In genomic region chr11:99276786-99277185, GRCm38 (mm10) we compare ENCODE assay signal across 20 mouse cellular contexts. TPM values are rescaled to one million over a fixed set of nuclear protein-coding genes. Genes with fewer than 3 reads are reported as not detected.
DNase-seq lines count a peak whose midpoint lies in the region; ATAC-seq and TF ChIP-seq lines count a peak whose summit lies in the region.
"Had no signal": no experiment of that assay in that cellular context is flagged by ENCODE, and none has a peak within 500 bp of the region (broad histone marks: within the 10 kb centered on the region; RNA-seq: fewer than 3 reads in every experiment).

No protein-coding gene starts in this region.

- peak; percentile 8 for DNase-seq in NIH3T3 (ENCODE audit: low read depth)
- peak; percentile 8 for DNase-seq in brain, embryonic 14.5 days (ENCODE audit: low read depth)
- peak; percentile 10 for DNase-seq in limb, embryonic 14.5 days (ENCODE audit: low spot score)
- DNase-seq: adrenal gland, adult 8-10 months; adrenal gland, postnatal 36 days; cerebellum, adult 11-12 months; cerebellum, adult 9-10 months; gastrocnemius, postnatal 10 days; heart, adult 2 months had no signal

- TF ChIP-seq CTCF in brain, embryonic 14.5 days (IDR thresholded peaks at IDR 0.05; ENCODE audit: borderline replicate concordance, extremely low read depth, insufficient read depth, insufficient read length): no peak

- H3K36me3 ChIP-seq in embryonic facial prominence, embryonic 13.5 days: no peaks in the 10 kb centered on the region
- H3K36me3 ChIP-seq in limb, embryonic 14.5 days (ENCODE audit: control insufficient read depth, insufficient read depth, low read length): no peaks in the 10 kb centered on the region
- H3K36me3 ChIP-seq in neural tube, embryonic 15.5 days: no peaks in the 10 kb centered on the region
- H3K36me3 ChIP-seq: forebrain, embryonic 10.5 days; forebrain, embryonic 15.5 days; heart, embryonic 12.5 days; hindbrain, embryonic 10.5 days; intestine, embryonic 15.5 days had no signal

- 0 out of 2 replicates have a peak, but pooled peaks cover 4% of the 10 kb centered on the region for H3K4me1 ChIP-seq in embryonic facial prominence, embryonic 13.5 days
- peaks cover 5% of the 10 kb centered on the region; the same call in 1 of the 2 replicates for H3K4me1 ChIP-seq in limb, embryonic 14.5 days (ENCODE audit: control insufficient read depth, insufficient read depth, low read length)
- H3K4me1 ChIP-seq in neural tube, embryonic 15.5 days: no peaks in the 10 kb centered on the region
- H3K4me1 ChIP-seq: forebrain, embryonic 10.5 days; forebrain, embryonic 15.5 days; heart, embryonic 12.5 days; intestine, embryonic 15.5 days had no signal

- H3K4me2 ChIP-seq in embryonic facial prominence, embryonic 13.5 days: no peak overlapping the region
- no peak overlapping the region for H3K4me2 ChIP-seq in limb, embryonic 14.5 days (replicated peaks; ENCODE audit: low read depth, low read length, severe bottlenecking)
- no peak overlapping the region for H3K4me2 ChIP-seq in neural tube, embryonic 15.5 days
- H3K4me2 ChIP-seq: forebrain, embryonic 15.5 days; heart, embryonic 12.5 days; hindbrain, embryonic 14.5 days; intestine, embryonic 15.5 days had no signal

- no peaks in the 10 kb centered on the region for H3K27me3 ChIP-seq in embryonic facial prominence, embryonic 13.5 days
- H3K27me3 ChIP-seq in limb, embryonic 14.5 days (ENCODE audit: control insufficient read depth, insufficient read depth, low read length): no peaks in the 10 kb centered on the region
- H3K27me3 ChIP-seq in neural tube, embryonic 15.5 days (replicated peaks): no peaks in the 10 kb centered on the region
- H3K27me3 ChIP-seq: forebrain, embryonic 15.5 days; intestine, embryonic 15.5 days had no signal

- no peak for ATAC-seq in embryonic facial prominence, embryonic 13.5 days (ENCODE audit: insufficient number of reproducible peaks, insufficient read depth, low FRiP score, low TSS enrichment, low read depth)
- no peak for ATAC-seq in limb, embryonic 14.5 days (ENCODE audit: low FRiP score, low read depth)
- no peak for ATAC-seq in cerebellum, adult (ENCODE audit: insufficient number of reproducible peaks, low FRiP score, low TSS enrichment)
- ATAC-seq in neural tube, embryonic 15.5 days (ENCODE audit: low FRiP score): no peak
- ATAC-seq: forebrain, embryonic 15.5 days; intestine, embryonic 15.5 days had no signal

- no peak overlapping the region for H3K9ac ChIP-seq in embryonic facial prominence, embryonic 13.5 days
- no peak overlapping the region for H3K9ac ChIP-seq in limb, embryonic 14.5 days (ENCODE audit: low read depth, low read length, severe bottlenecking)
- H3K9ac ChIP-seq in neural tube, embryonic 15.5 days (replicated peaks): no peak overlapping the region
- H3K9ac ChIP-seq: forebrain, embryonic 15.5 days; heart, embryonic 12.5 days; hindbrain, embryonic 14.5 days; intestine, embryonic 15.5 days had no signal

- TF ChIP-seq POLR2A in brain, embryonic 14.5 days (IDR thresholded peaks at IDR 0.05; ENCODE audit: borderline replicate concordance, extremely low read depth, insufficient read depth, insufficient read length, poor library complexity, severe bottlenecking): no peak
- no peak for TF ChIP-seq POLR2A in limb, embryonic 14.5 days (IDR thresholded peaks at IDR 0.05; ENCODE audit: borderline replicate concordance, extremely low read depth, insufficient read depth, insufficient read length)

- no peak overlapping the region for H3K4me3 ChIP-seq in embryonic facial prominence, embryonic 13.5 days
- H3K4me3 ChIP-seq in limb, embryonic 14.5 days (replicated peaks; ENCODE audit: low read length): no peak overlapping the region
- no peak overlapping the region for H3K4me3 ChIP-seq in neural tube, embryonic 15.5 days (replicated peaks)
- H3K4me3 ChIP-seq: erythroblast, embryonic 14.5 days; forebrain, embryonic 10.5 days; forebrain, embryonic 15.5 days; heart, adult 2 months; heart, embryonic 12.5 days; hindbrain, embryonic 10.5 days; intestine, embryonic 15.5 days had no signal

- peak overlapping the region; percentile 51 for H3K27ac ChIP-seq in embryonic facial prominence, embryonic 13.5 days
- H3K27ac ChIP-seq in limb, embryonic 14.5 days (replicated peaks; ENCODE audit: low read depth, low read length): no peak overlapping the region
- no peak overlapping the region for H3K27ac ChIP-seq in neural tube, embryonic 15.5 days (replicated peaks)
- H3K27ac ChIP-seq: forebrain, embryonic 10.5 days; forebrain, embryonic 15.5 days; heart, adult 2 months; hindbrain, embryonic 10.5 days; hindbrain, embryonic 14.5 days; intestine, embryonic 15.5 days had no signal

- no peaks in the 10 kb centered on the region for H3K9me3 ChIP-seq in embryonic facial prominence, embryonic 13.5 days
- no peaks in the 10 kb centered on the region for H3K9me3 ChIP-seq in limb, embryonic 14.5 days (ENCODE audit: control insufficient read depth, low read length)
- no peaks in the 10 kb centered on the region for H3K9me3 ChIP-seq in neural tube, embryonic 15.5 days (replicated peaks)
- H3K9me3 ChIP-seq: forebrain, embryonic 10.5 days; forebrain, embryonic 15.5 days; heart, embryonic 12.5 days; hindbrain, embryonic 10.5 days; intestine, embryonic 15.5 days had no signal

- 40% methylated on average over 7 of the region's 7 CpGs for WGBS in embryonic facial prominence, embryonic 13.5 days
- WGBS in limb, embryonic 14.5 days: 25% methylated on average over 7 of the region's 7 CpGs
- WGBS in neural tube, embryonic 15.5 days: 63% methylated on average over 7 of the region's 7 CpGs

RNA-seq across cellular contexts. Expression of gene Krt24, which starts 8.3 kb away (rescaled TPM):
- polyA plus RNA-seq in brain, embryonic 14.5 days (2012; rRNA removed): 0.08 TPM in 1 of 2 replicates, not detected in the other
- polyA plus RNA-seq in embryonic facial prominence, embryonic 13.5 days (2015; fragmentation: Nextera tagmentation; extraction: Ambion mirVana): 0.32 and 0.44 TPM in 2 replicates
- polyA plus RNA-seq in limb, embryonic 14.5 days (2012; rRNA removed): 0.35 and 0.44 TPM in 2 replicates
- 0.35 TPM in 1 of 2 replicates, not detected in the other for polyA plus RNA-seq in limb, embryonic 14.5 days (2014; fragmentation: Nextera tagmentation; extraction: Ambion mirVana)
- not detected in 2 replicates for polyA plus RNA-seq in neural tube, embryonic 15.5 days (2015; fragmentation: Nextera tagmentation; extraction: Ambion mirVana)
- polyA plus RNA-seq: erythroblast, embryonic 14.5 days; forebrain, embryonic 10.5 days; forebrain, embryonic 15.5 days; heart, adult 2 months; heart, embryonic 12.5 days; heart, embryonic 16.5 days; hindbrain, embryonic 10.5 days; hindbrain, embryonic 14.5 days had no signal

RNA-seq across cellular contexts. Expression of gene Krt222, which starts 32.9 kb away (rescaled TPM):
- polyA plus RNA-seq in brain, embryonic 14.5 days (2012; rRNA removed): 1.4 and 2.9 TPM in 2 replicates
- 0.41 and 0.42 TPM in 2 replicates for polyA plus RNA-seq in embryonic facial prominence, embryonic 13.5 days (2015; fragmentation: Nextera tagmentation; extraction: Ambion mirVana)
- 0.06 and 0.10 TPM in 2 replicates for polyA plus RNA-seq in limb, embryonic 14.5 days (2012; rRNA removed)
- 0.06 and 0.36 TPM in 2 replicates for polyA plus RNA-seq in limb, embryonic 14.5 days (2014; fragmentation: Nextera tagmentation; extraction: Ambion mirVana)
- polyA plus RNA-seq in neural tube, embryonic 15.5 days (2015; fragmentation: Nextera tagmentation; extraction: Ambion mirVana): 11.9 and 12.7 TPM in 2 replicates

RNA-seq across cellular contexts. Expression of gene Krt25, which starts 46.0 kb away (rescaled TPM):
- polyA plus RNA-seq in brain, embryonic 14.5 days (2012; rRNA removed): 0.04 and 0.05 TPM in 2 replicates
- polyA plus RNA-seq in embryonic facial prominence, embryonic 13.5 days (2015; fragmentation: Nextera tagmentation; extraction: Ambion mirVana): 0.12 and 0.34 TPM in 2 replicates
- polyA plus RNA-seq in limb, embryonic 14.5 days (2012; rRNA removed): not detected in 2 replicates
- polyA plus RNA-seq in limb, embryonic 14.5 days (2014; fragmentation: Nextera tagmentation; extraction: Ambion mirVana): not detected in 2 replicates
- 0.61 and 0.77 TPM in 2 replicates for polyA plus RNA-seq in neural tube, embryonic 15.5 days (2015; fragmentation: Nextera tagmentation; extraction: Ambion mirVana)
- polyA plus RNA-seq: erythroblast, embryonic 14.5 days; forebrain, embryonic 10.5 days; heart, adult 2 months; heart, embryonic 12.5 days; hindbrain, embryonic 10.5 days; intestine, embryonic 15.5 days had no signal

RNA-seq across cellular contexts. Expression of gene Smarce1, which starts 46.0 kb away (rescaled TPM):
- 162 and 270 TPM in 2 replicates for polyA plus RNA-seq in brain, embryonic 14.5 days (2012; rRNA removed)
- polyA plus RNA-seq in embryonic facial prominence, embryonic 13.5 days (2015; fragmentation: Nextera tagmentation; extraction: Ambion mirVana): 307 and 334 TPM in 2 replicates
- 106 and 180 TPM in 2 replicates for polyA plus RNA-seq in limb, embryonic 14.5 days (2012; rRNA removed)
- polyA plus RNA-seq in limb, embryonic 14.5 days (2014; fragmentation: Nextera tagmentation; extraction: Ambion mirVana): 154 and 166 TPM in 2 replicates
- polyA plus RNA-seq in neural tube, embryonic 15.5 days (2015; fragmentation: Nextera tagmentation; extraction: Ambion mirVana): 221 and 227 TPM in 2 replicates
